Mouse (Mus musculus) midbrain, embryonic 13.5 days (tissue): Measurements from ENCODE around the gene 1700001L19Rik. TPM values are rescaled to one million over a fixed set of nuclear protein-coding genes. Genes with fewer than 3 reads are reported as not detected.

Experiments used
- ATAC-seq: fragments of 200-750 bp; cut with Nextera tagmentation; 2 replicates; pipeline ENCODE4 v1.8.0; 2017; ENCODE audit warnings: mild to moderate bottlenecking, moderate TSS enrichment, moderate library complexity
- H3K27ac ChIP-seq: fragments of 300-500 bp; sonication (generic); 2 replicates; pipeline ENCODE4 v1.5.1; 2015; ENCODE audit warnings: inconsistent platforms, mild to moderate bottlenecking, moderate library complexity
- H3K27me3 ChIP-seq: fragments of 300-500 bp; sonication (generic); 2 replicates; pipeline ENCODE4 v1.6.1; 2015; ENCODE audit warnings: mild to moderate bottlenecking, inconsistent platforms
- H3K36me3 ChIP-seq: fragments of 300-500 bp; sonication (generic); 2 replicates; pipeline ENCODE4 v1.6.1; 2015; ENCODE audit warnings: mild to moderate bottlenecking, inconsistent platforms
- H3K4me1 ChIP-seq: fragments of 300-500 bp; sonication (generic); replicated peaks from 2 replicates; pipeline ENCODE4 v1.6.1; 2015; ENCODE audit warnings: inconsistent platforms
- H3K4me2 ChIP-seq: fragments of 300-500 bp; sonication (generic); replicated peaks from 2 replicates; pipeline ENCODE4 v1.6.1; 2015; ENCODE audit warnings: moderate library complexity, mild to moderate bottlenecking, inconsistent platforms
- H3K4me3 ChIP-seq: fragments of 300-500 bp; sonication (generic); replicated peaks from 2 replicates; pipeline ENCODE4 v1.5.1; 2015; ENCODE audit warnings: mild to moderate bottlenecking, inconsistent platforms
- H3K9ac ChIP-seq: fragments of 300-500 bp; sonication (generic); replicated peaks from 2 replicates; pipeline ENCODE4 v1.6.1; 2015; ENCODE audit warnings: mild to moderate bottlenecking, inconsistent platforms
- H3K9me3 ChIP-seq: fragments of 300-500 bp; sonication (generic); 2 replicates; pipeline ENCODE4 v1.6.1; 2016; ENCODE audit warnings: mild to moderate bottlenecking, inconsistent platforms
- WGBS: fragments of 180-500 bp; shearing (Covaris S2); methylation state at CpG from one replicate; pipeline ENCODE4 v1.1.7; 2015; 5-methylcytosine and 5-hydroxymethylcytosine counted together
- polyA plus RNA-seq: library from polyadenylated mRNA; unstranded; fragments of >200 nt; fragmentation: Nextera tagmentation; extraction: Ambion mirVana; gene quantifications from 2 replicates; pipeline ENCODE4 v1.2.1, GENCODE M21; 2015

1700001L19Rik gene
- polyA plus RNA-seq, 1 experiment from 2014 or later = 2.4 TPM

DNA sequence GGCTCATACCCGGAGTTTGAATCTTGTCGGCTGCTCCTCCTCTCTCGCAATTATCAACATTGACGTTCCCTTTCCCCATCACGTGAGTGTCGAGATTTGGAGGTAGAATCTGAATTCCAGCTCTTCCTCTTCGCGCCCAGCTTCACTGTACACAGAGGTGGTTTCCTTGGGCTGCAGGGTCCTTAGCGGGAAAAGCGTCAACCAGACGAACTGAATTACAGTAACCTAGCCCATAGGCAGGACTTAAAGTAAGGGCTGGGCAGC, 14.8 kb upstream of the 1700001L19Rik start:
- Histone ChIP-seq H3K9me3 (no peaks in the 10 kb centered on the region), H3K9ac (peak overlapping the region; percentile 81), H3K36me3 (peaks cover 52% of the 10 kb centered on the region), H3K4me3 (peak overlapping the region; percentile 74), H3K27me3 (no peaks in the 10 kb centered on the region), H3K27ac (peak overlapping the region; percentile 77), H3K4me1 (peaks cover 20% of the 10 kb centered on the region), H3K4me2 (peak overlapping the region; percentile 95)
- peak; percentile 21 for ATAC-seq
- 0% methylated on average over 11 of the region's 11 CpGs for WGBS

DNA sequence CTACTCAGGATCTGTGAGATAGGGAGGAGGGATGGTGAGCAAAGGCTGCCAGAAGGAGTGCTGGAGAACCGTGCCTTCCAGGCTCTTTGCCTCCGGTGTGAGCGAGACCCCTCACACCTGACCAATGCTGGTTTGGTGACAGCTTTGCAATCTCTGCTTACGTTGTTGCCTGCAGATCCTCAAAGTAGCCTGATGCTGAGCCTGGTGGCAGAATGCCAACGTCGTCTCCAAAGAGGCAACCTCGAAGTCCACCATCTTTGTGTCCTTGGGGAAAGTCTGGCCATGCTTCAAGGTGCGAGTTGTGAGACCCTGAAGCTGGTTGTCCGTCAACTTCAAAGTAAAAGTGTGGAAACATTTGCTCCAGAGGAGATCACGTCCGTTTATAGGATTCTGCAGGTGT, 13.3 kb upstream of the 1700001L19Rik start:
- H3K4me3 ChIP-seq = no peak overlapping the region
- 96% methylated on average over 11 of the region's 11 CpGs for WGBS
- no peaks in the 10 kb centered on the region for H3K9me3 ChIP-seq
- no peak overlapping the region for H3K4me2 ChIP-seq
- peaks cover 20% of the 10 kb centered on the region for H3K4me1 ChIP-seq
- H3K27me3 ChIP-seq = no peaks in the 10 kb centered on the region
- no peak overlapping the region for H3K27ac ChIP-seq
- H3K9ac ChIP-seq = no peak overlapping the region
- no peak for ATAC-seq
- peaks cover 53% of the 10 kb centered on the region for H3K36me3 ChIP-seq

DNA sequence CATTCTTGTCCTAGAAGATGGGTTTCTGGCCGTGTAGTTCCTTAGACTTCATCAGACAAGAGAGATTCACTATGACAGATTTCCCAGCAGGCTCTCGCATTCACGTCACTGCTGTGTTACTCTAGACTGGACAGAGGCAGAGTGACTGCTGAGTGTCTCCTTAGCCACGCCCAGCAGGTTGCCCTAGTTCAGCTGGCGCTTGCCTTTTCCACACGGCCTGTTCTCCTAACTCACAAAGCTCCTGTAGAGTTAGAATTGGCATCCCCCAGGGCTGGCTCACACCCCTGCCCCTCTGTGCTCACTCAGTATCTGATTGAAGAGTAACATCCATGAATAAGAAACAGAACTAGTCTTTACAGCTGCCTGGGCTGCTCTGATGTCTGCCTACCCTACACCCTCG, 11.8 kb upstream of the 1700001L19Rik start:
- H3K9me3 ChIP-seq = no peaks in the 10 kb centered on the region
- H3K27ac ChIP-seq = no peak overlapping the region
- H3K27me3 ChIP-seq = no peaks in the 10 kb centered on the region
- H3K4me1 ChIP-seq = peaks cover 20% of the 10 kb centered on the region
- WGBS = 83% methylated on average over 7 of the region's 7 CpGs
- H3K36me3 ChIP-seq = peaks cover 65% of the 10 kb centered on the region
- H3K4me3 ChIP-seq = no peak overlapping the region
- ATAC-seq = no peak
- no peak overlapping the region for H3K4me2 ChIP-seq
- no peak overlapping the region for H3K9ac ChIP-seq

DNA sequence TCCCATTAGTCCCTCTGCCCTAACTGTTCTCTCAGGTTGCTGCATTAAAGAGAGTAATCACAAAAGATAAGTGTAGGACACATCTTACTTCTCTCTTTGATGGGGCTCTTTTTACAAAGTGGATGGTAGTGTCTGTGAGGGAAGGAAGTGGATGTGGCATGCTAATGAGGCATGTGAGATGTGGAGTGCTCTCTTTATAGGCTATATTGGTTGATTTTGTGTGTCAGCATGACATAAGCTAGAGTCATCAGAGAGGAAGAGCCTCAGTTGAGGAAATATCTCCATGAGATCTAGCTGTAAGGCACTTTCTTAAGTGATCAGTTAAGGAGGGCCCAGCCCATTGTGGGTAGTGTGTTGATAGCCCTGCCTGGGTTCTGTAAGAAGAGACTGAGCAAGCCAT, 8.9 kb upstream of the 1700001L19Rik start:
- no peak for ATAC-seq
- H3K4me3 ChIP-seq = no peak overlapping the region
- peaks cover 93% of the 10 kb centered on the region for H3K36me3 ChIP-seq
- no peak overlapping the region for H3K4me2 ChIP-seq
- no peaks in the 10 kb centered on the region for H3K9me3 ChIP-seq
- no peak overlapping the region for H3K9ac ChIP-seq
- H3K27me3 ChIP-seq = no peaks in the 10 kb centered on the region
- H3K27ac ChIP-seq = no peak overlapping the region
- H3K4me1 ChIP-seq = 0 out of 2 replicates have a peak, but pooled peaks cover 3% of the 10 kb centered on the region

DNA sequence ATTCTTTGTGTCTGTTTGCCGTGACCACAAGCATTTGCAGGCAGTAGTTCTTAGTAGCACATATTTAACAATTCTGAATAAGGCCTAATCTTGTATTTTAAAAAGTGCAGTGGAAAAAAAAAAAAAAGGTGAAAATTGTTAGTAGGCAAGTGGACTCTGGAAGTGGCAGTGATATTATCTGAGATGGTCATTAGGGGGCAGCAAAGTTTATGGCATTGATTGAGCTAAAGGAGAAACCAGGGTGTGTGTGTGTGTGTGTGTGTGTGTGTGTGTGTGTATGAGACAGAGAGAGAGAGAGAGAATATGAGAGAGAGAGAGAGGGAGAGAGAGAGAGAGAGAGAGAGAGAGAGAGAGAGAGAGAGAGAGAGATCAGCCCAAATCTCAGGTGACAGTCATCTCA, 3.4 kb upstream of the 1700001L19Rik start:
- Histone ChIP-seq H3K4me1 (peaks cover 5% of the 10 kb centered on the region; the same call in 1 of the 2 replicates), H3K4me3 (no peak overlapping the region), H3K27ac (no peak overlapping the region), H3K9me3 (no peaks in the 10 kb centered on the region), H3K36me3 (peaks cover 44% of the 10 kb centered on the region), H3K27me3 (no peaks in the 10 kb centered on the region), H3K4me2 (no peak overlapping the region), H3K9ac (no peak overlapping the region)
- ATAC-seq = no peak
- 83% methylated on average over 1 of the region's 1 CpGs for WGBS

DNA sequence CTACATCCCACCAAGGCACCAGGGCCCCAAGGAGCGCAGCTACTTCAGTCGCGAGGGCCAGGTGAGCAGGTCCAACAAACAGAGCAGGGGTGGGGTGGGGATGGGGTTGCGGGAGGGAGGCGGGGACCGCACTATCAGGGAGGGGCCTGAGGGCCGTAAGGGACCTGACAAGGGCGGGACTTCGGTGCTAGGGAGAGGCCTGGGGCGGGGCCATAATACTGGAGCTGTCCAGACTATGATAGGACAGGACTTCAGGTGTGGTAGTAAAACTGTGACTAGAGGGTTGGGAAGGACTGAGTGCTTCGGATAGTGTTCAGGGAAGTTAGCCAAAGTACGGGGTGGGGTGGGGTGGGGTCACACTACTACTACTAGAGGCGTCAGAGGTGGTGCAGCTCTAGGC, 446 bp downstream of the 1700001L19Rik start:
- H3K27me3 ChIP-seq = no peaks in the 10 kb centered on the region
- H3K4me1 ChIP-seq = peaks cover 5% of the 10 kb centered on the region; the same call in 1 of the 2 replicates
- peaks cover 6% of the 10 kb centered on the region for H3K36me3 ChIP-seq
- peak overlapping the region; percentile 24 for H3K4me3 ChIP-seq
- ATAC-seq = peak; percentile 46; the same call in 1 of the 2 replicates
- no peaks in the 10 kb centered on the region for H3K9me3 ChIP-seq
- 18% methylated on average over 13 of the region's 13 CpGs for WGBS
- 0 out of 2 replicates have a peak overlapping the region, but pooled peaks have one; percentile 29 for H3K9ac ChIP-seq
- H3K27ac ChIP-seq = no peak overlapping the region
- peak overlapping the region; percentile 50 for H3K4me2 ChIP-seq

DNA sequence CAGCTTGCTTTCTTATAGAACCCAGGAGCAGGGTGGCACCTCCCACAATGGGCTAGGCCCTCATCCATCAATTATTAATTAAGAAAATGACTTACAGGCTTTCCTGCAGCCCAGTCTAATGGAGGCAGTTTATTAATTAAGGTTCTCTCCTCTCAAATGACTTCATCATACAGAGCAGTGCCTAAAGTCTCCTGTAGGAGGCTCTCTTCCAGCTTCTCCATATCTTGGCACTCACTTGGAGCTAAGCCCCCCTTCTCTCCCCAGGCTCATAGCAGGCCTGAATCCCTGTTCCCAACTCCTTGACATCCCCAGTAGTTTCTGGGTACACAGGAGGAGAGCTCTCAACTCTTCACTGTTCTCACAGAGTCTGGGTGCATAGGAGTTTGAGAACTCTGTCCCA, 1.7 kb downstream of the 1700001L19Rik start:
- peaks cover 5% of the 10 kb centered on the region; the same call in 1 of the 2 replicates for H3K4me1 ChIP-seq
- H3K9ac ChIP-seq = no peak overlapping the region
- no peaks in the 10 kb centered on the region for H3K9me3 ChIP-seq
- no peaks in the 10 kb centered on the region for H3K36me3 ChIP-seq
- H3K27ac ChIP-seq = no peak overlapping the region
- H3K4me3 ChIP-seq = no peak overlapping the region
- no peak overlapping the region for H3K4me2 ChIP-seq
- no peaks in the 10 kb centered on the region for H3K27me3 ChIP-seq
- no peak for ATAC-seq

DNA sequence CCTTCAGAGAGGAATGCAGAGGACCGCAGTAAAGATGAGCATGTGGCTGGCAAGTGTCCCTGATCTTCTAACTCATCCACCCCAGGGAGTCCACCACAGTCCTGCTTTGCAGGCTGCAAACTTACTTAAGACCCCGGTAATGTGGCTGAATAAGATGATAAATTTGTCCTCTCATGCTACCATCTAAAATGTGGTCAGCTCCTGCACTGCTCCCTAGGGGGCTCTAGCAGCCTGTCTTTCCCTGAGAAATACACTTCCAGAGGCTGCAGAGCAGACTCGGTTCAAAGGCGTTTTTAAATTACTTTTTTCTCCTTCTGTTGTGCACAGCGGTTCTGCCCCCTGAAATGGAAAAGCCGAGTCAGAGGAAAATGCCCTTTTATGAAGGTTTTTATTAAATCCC, 4.0 kb downstream of the 1700001L19Rik start:
- peaks cover 5% of the 10 kb centered on the region; the same call in 1 of the 2 replicates for H3K4me1 ChIP-seq
- H3K9me3 ChIP-seq = no peaks in the 10 kb centered on the region
- no peak overlapping the region for H3K9ac ChIP-seq
- H3K36me3 ChIP-seq = no peaks in the 10 kb centered on the region
- H3K4me3 ChIP-seq = no peak overlapping the region
- no peaks in the 10 kb centered on the region for H3K27me3 ChIP-seq
- peak; percentile 35; the same call in 1 of the 2 replicates for ATAC-seq
- no peak overlapping the region for H3K4me2 ChIP-seq
- 25% methylated on average over 6 of the region's 6 CpGs for WGBS
- no peak overlapping the region for H3K27ac ChIP-seq

DNA sequence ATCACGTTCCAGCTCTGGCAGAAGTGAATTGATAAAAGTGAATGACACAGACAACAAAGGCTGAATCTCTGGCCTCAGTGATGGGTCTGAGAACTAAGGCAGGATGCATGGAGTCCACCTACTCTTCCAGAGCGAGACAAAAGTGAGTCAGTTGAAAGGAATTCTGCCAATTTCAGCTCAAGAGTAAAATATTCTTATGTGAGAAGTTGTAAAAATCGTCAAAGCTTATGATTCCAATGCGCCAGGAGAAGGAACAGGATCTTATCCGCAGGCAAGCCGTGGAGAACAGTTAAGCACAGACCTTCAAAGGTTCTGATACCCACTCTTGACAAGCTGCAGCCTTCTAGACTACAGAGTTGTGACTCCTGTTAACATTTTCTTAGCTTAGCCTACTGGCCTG, 5.9 kb downstream of the 1700001L19Rik start:
- ATAC-seq = no peak
- Histone ChIP-seq H3K4me1 (0 out of 2 replicates have a peak, but pooled peaks cover 8% of the 10 kb centered on the region), H3K9ac (no peak overlapping the region), H3K27me3 (no peaks in the 10 kb centered on the region), H3K4me2 (no peak overlapping the region), H3K4me3 (no peak overlapping the region), H3K27ac (no peak overlapping the region), H3K9me3 (no peaks in the 10 kb centered on the region), H3K36me3 (no peaks in the 10 kb centered on the region)
- 77% methylated on average over 6 of the region's 6 CpGs for WGBS

DNA sequence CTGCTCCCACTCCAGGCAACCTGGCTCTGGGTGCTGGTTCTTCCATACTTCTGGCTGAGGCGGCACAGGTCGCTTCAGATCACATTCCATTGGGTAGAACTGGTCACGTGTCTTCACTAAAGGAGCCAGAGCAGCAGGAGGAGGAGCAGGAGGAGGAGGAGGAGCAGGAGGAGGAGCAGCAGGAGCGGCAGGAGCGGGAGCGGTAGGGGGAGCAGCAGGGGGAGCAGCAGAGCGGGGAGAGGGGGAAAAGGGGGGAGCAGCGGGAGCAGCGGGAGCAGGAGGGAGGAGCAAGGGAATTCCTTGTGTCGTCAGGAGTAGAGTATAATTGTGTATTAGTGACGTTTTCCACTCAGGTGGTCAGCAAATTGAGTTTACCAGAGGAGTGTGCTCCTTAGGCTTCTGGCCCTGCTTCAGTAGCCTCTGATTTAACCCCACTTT, 8.5 kb downstream of the 1700001L19Rik start:
- Histone ChIP-seq H3K4me2 (peak overlapping the region; percentile 46), H3K27me3 (no peaks in the 10 kb centered on the region), H3K27ac (no peak overlapping the region), H3K9me3 (no peaks in the 10 kb centered on the region), H3K9ac (no peak overlapping the region; the same call in 1 of the 2 replicates), H3K4me1 (0 out of 2 replicates have a peak, but pooled peaks cover 9% of the 10 kb centered on the region), H3K36me3 (no peaks in the 10 kb centered on the region), H3K4me3 (peak overlapping the region; percentile 31)
- 2% methylated on average over 11 of the region's 11 CpGs for WGBS
- peak; percentile 74 for ATAC-seq

DNA sequence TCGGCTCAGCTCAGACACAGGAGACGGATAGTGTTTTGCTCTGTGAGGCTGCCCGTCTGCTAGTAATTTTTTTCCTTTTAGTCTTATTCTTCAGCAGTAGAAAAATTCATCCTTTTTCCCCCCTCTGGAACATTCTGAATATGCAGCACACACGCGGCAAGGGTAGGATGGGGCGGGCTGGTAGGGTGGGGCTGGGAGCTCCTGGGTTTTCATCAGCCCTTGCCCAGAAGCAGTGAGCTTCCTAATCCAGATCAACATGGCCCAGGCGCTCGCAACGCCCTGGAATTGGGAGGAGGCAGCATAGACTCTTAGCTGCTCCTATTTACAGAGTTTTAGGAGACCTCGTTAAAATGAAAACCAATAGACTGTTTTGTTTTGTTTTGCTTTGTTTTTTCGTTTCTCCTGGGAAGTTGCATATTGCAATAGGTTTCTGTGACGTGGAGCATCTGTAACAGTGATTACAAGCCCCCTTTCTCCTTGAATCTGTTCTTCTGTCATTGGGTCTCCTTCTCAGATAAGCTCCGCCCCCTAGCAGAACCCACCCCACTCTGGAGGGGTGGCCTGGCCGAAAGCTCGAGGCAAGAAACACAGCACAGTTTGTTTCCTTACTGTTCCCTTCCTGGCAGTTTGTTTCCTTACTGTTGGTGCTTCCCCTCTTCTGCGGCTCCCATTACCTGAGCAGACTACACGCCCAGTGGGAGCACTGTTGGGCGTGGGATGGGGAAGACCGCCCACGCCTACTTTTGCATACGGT, 10.6 kb downstream of the 1700001L19Rik start:
- H3K36me3 ChIP-seq = no peaks in the 10 kb centered on the region
- H3K4me1 ChIP-seq = 0 out of 2 replicates have a peak, but pooled peaks cover 9% of the 10 kb centered on the region
- H3K4me3 ChIP-seq = no peak overlapping the region
- no peak overlapping the region for H3K9ac ChIP-seq
- H3K27me3 ChIP-seq = peaks cover 3% of the 10 kb centered on the region; the same call in 1 of the 2 replicates
- 57% methylated on average over 21 of the region's 21 CpGs for WGBS
- peak overlapping the region; percentile 19; the same call in 1 of the 2 replicates for H3K4me2 ChIP-seq
- no peaks in the 10 kb centered on the region for H3K9me3 ChIP-seq
- peak; percentile 57 for ATAC-seq
- H3K27ac ChIP-seq = no peak overlapping the region

DNA sequence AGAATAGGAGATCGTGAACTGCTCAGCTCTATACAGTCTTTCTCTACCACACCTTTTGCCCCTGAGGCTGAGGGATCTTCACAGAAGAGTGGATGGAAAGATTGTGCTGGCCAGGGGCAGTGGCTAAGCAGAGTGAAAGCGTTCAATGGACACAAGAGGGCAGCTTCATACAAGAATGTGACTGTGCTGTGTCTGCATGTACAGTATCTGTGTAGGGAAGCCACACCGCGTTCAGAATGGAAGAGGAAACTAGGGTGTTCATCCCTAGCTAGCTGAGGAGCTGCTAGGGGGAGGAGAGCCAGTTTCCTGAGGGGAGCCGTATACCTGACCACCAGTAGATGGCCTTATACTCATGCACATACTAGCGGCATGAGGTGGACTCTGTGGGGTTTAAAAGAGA, 25.6 kb downstream of the 1700001L19Rik start:
- Histone ChIP-seq H3K27me3 (no peaks in the 10 kb centered on the region), H3K4me2 (no peak overlapping the region), H3K9ac (no peak overlapping the region), H3K4me1 (no peaks in the 10 kb centered on the region), H3K27ac (no peak overlapping the region), H3K36me3 (no peaks in the 10 kb centered on the region), H3K9me3 (no peaks in the 10 kb centered on the region), H3K4me3 (no peak overlapping the region)
- 64% methylated on average over 6 of the region's 6 CpGs for WGBS
- ATAC-seq = peak; percentile 74

DNA sequence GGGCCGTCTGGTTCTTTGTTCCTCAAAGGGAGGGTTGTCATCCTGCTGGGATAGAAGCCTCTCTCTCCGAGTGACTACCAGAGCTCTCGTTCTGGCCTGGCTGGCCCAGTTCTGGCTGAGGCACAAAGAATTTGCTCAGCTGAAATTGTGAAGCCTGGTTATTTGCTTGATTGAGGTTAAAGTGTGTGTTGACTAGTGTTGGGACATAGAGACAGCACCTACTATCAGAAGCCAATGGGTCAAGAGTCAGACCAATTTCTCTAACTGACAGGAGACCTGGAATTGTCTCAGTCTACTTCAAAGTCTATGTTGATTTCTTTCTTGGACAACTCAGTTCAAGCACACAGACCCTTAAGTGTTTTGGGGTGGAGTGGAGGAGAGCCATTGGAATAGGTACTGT, 29.8 kb downstream of the 1700001L19Rik start:
- ATAC-seq = no peak
- H3K9me3 ChIP-seq = no peaks in the 10 kb centered on the region
- H3K4me2 ChIP-seq = no peak overlapping the region
- H3K9ac ChIP-seq = no peak overlapping the region
- H3K27ac ChIP-seq = no peak overlapping the region
- H3K4me1 ChIP-seq = no peaks in the 10 kb centered on the region
- WGBS = 82% methylated on average over 3 of the region's 3 CpGs
- no peak overlapping the region for H3K4me3 ChIP-seq
- no peaks in the 10 kb centered on the region for H3K36me3 ChIP-seq
- no peaks in the 10 kb centered on the region for H3K27me3 ChIP-seq
